Mouse (Mus musculus) thymus, adult 2 months (tissue): ENCODE measurements around the gene Ercc6l.

ENCODE experiments used
- CTCF ChIP-seq: fragments of 200-500 bp; IDR thresholded peaks from 2 replicates; pipeline ENCODE4 v1.5.1; 2012; ENCODE audit warnings: mild to moderate bottlenecking, control low read depth, low read length, moderate library complexity, borderline replicate concordance; ENCODE audit not compliant: control insufficient read depth, poor library complexity, insufficient read depth; ENCODE audit errors: extremely low read depth
- POLR2A ChIP-seq: fragments of 200-500 bp; IDR thresholded peaks from 2 replicates; pipeline ENCODE4 v1.6.1; 2012; ENCODE audit warnings: mild to moderate bottlenecking, low read length, control low read depth, moderate library complexity; ENCODE audit not compliant: control insufficient read depth, poor library complexity, insufficient read depth; ENCODE audit errors: extremely low read depth

GRCm38 (mm10) chrX:102156618-102157422, at the start of gene Ercc6l:
- TF ChIP-seq POLR2A (0 out of 2 replicates have a peak, but pooled peaks have one; percentile 37), CTCF (no peak)
